Mouse (Mus musculus): ENCODE data around the gene Rsph4a.

DNA sequence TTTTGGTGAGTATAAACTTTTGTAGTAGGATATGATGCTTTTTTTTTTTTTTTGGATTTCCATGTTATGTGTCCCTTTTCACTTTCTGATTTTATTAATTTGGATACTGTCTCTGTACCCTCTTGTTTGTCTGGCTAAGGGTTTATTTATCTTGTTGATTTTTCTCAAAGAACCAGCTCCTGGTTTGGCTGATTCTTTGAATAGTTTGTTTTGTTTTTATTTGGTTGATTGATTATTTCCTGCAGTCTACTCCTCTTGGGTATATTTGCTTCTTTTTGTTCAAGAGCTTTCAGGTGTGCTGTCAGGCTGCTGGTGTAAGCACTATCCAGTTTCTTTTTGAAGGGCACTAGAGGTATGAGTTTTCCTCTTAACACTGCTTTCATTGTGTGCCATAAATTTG lies 47.5 kb upstream of the Rsph4a start, which contains the start of gene Sult3a1:
- TF ChIP-seq CTCF (IDR thresholded peaks at IDR 0.05; ENCODE audit: low read depth) (no peak), EP300 (IDR thresholded peaks at IDR 0.05; ENCODE audit: low read depth) (no peak)

All from liver, postnatal 0 days (tissue).